Mouse (Mus musculus) kidney, embryonic 15.5 days (tissue): ENCODE data around the gene Gusb. TPM values are rescaled to one million over a fixed set of nuclear protein-coding genes. Genes with fewer than 3 reads are reported as not detected.

Experiments used
- polyA plus RNA-seq: library from polyadenylated mRNA; unstranded; fragments of >200 nt; fragmentation: Nextera tagmentation; extraction: Ambion mirVana; gene quantifications from 2 replicates; pipeline ENCODE4 v1.2.1, GENCODE M21; 2015

Gusb gene
- polyA plus RNA-seq, 1 experiment from 2014 or later: 55.2 TPM

Other genes starting within 250 kb of the Gusb start
- gene Psph, start 215.6 kb downstream of the Gusb start, polyA plus RNA-seq: 59.8 and 62.4 TPM in 2 replicates
- gene Sumf2, start 156.1 kb downstream of the Gusb start, polyA plus RNA-seq: 55.9 and 61.2 TPM in 2 replicates
- gene Chchd2, start 115.6 kb downstream of the Gusb start, polyA plus RNA-seq: 984 and 1,043 TPM in 2 replicates
- 6.4 and 7.1 TPM in 2 replicates for gene Zbed5, start 107.3 kb downstream of the Gusb start, polyA plus RNA-seq
- gene Phkg1, start 104.5 kb downstream of the Gusb start, polyA plus RNA-seq: 0.27 and 0.31 TPM in 2 replicates
- gene Nupr1l, start 94.5 kb downstream of the Gusb start, polyA plus RNA-seq: 3.6 and 4.2 TPM in 2 replicates
- gene Vkorc1l1, start 61.1 kb downstream of the Gusb start, polyA plus RNA-seq: 26.3 and 30.2 TPM in 2 replicates
- 49.9 and 50.6 TPM in 2 replicates for gene Asl, start 26.2 kb upstream of the Gusb start, polyA plus RNA-seq
- 39.0 and 40.6 TPM in 2 replicates for gene Crcp, start 26.2 kb upstream of the Gusb start, polyA plus RNA-seq
- 67.7 and 72.5 TPM in 2 replicates for gene Tpst1, start 70.3 kb upstream of the Gusb start, polyA plus RNA-seq
- 4.7 and 5.0 TPM in 2 replicates for gene Kctd7, start 141.8 kb upstream of the Gusb start, polyA plus RNA-seq
- 30.0 and 32.1 TPM in 2 replicates for gene Rabgef1, start 168.7 kb upstream of the Gusb start, polyA plus RNA-seq
- 33.6 and 34.6 TPM in 2 replicates for gene Tmem248, start 214.0 kb upstream of the Gusb start, polyA plus RNA-seq